Mouse (Mus musculus) MN1 (cell line): ENCODE measurements at regions not wholly inside any gene's neighbourhood (a gene's known extent, or its start where the extent isn't known, plus 50 kb on each side); places are given as distances from the start of the nearest gene placed in this dataset.

ENCODE experiments used
- DNase-seq: peaks from one replicate; pipeline ENCODE4 v3.0.0-alpha.2; 2016; ENCODE audit warnings: low spot score

- no peak for DNase-seq
Observed at GRCm38 (mm10) chr1:75692781-75693180, 146.7 kb downstream of the Slc4a3 start.

GRCm38 (mm10) chr1:75693231-75693914 is 147.3 kb downstream of the Slc4a3 start:
- DNase-seq, result no peak

- no peak for DNase-seq
Observed at GRCm38 (mm10) chr1:75704832-75705650, 159.0 kb downstream of the Slc4a3 start.

- DNase-seq, result no peak
Observed at GRCm38 (mm10) chr1:75706126-75706525, 160.1 kb downstream of the Slc4a3 start.

- DNase-seq, result no peak
Observed at GRCm38 (mm10) chr1:75723431-75723830, 177.4 kb downstream of the Slc4a3 start.

- DNase-seq, result no peak
Observed at GRCm38 (mm10) chr1:75725329-75725728, 179.3 kb downstream of the Slc4a3 start.

GRCm38 (mm10) chr1:75728859-75729258 is 182.8 kb downstream of the Slc4a3 start:
- DNase-seq, result no peak

- no peak for DNase-seq
Observed at GRCm38 (mm10) chr1:75733791-75734190, 187.7 kb downstream of the Slc4a3 start.

- no peak for DNase-seq
Observed at GRCm38 (mm10) chr1:75738651-75739050, 192.6 kb downstream of the Slc4a3 start.

GRCm38 (mm10) chr1:75749665-75750221 is 203.7 kb downstream of the Slc4a3 start:
- no peak for DNase-seq

GRCm38 (mm10) chr1:75772131-75772530 is 226.1 kb downstream of the Slc4a3 start:
- DNase-seq, result no peak

GRCm38 (mm10) chr1:75773014-75773413 is 226.9 kb downstream of the Slc4a3 start:
- no peak for DNase-seq

GRCm38 (mm10) chr1:75778889-75779288 is 232.8 kb downstream of the Slc4a3 start:
- DNase-seq, result no peak

- DNase-seq, result no peak
Observed at GRCm38 (mm10) chr1:75783206-75783605, 237.1 kb downstream of the Slc4a3 start.

GRCm38 (mm10) chr1:75786173-75786820 is 240.2 kb downstream of the Slc4a3 start:
- no peak for DNase-seq

- no peak for DNase-seq
Observed at GRCm38 (mm10) chr1:75791509-75791908, 245.4 kb downstream of the Slc4a3 start.

- no peak for DNase-seq
Observed at GRCm38 (mm10) chr1:75797793-75798192, 251.7 kb downstream of the Slc4a3 start.

GRCm38 (mm10) chr1:75798375-75799099 is 252.5 kb downstream of the Slc4a3 start:
- no peak for DNase-seq

GRCm38 (mm10) chr1:75804473-75804872 is 258.4 kb downstream of the Slc4a3 start:
- no peak for DNase-seq

GRCm38 (mm10) chr1:75812471-75812870 is 266.4 kb downstream of the Slc4a3 start:
- DNase-seq, result no peak

- DNase-seq, result no peak
Observed at GRCm38 (mm10) chr1:75826202-75826601, 280.1 kb downstream of the Slc4a3 start.
